Mouse (Mus musculus): ENCODE measurements around the gene Nfkbiz.

- TF ChIP-seq EP300 (IDR thresholded peaks at IDR 0.05) (no peak), CTCF (IDR thresholded peaks at IDR 0.05) (no peak)
Measured at GRCm38 (mm10) chr16:55850485-55850884, 11.8 kb upstream of the Nfkbiz start.
